Mouse (Mus musculus) MEL (cell line): ENCODE measurements around the gene Dnah7c.
"Not testable (repeated sequence)": the region's sequence is repeated elsewhere in the genome, so short reads cannot be mapped to it uniquely, and the experiment has no call there.

Source experiments
- CHD1 ChIP-seq: IDR thresholded peaks from 2 replicates; pipeline ENCODE4 v1.6.1; 2012; ENCODE audit warnings: low read depth, mild to moderate bottlenecking, inconsistent platforms, low read length, improper control_type of control experiment
- CTCF ChIP-seq, 3 experiments: IDR thresholded peaks in 2 of 3; conservative IDR thresholded peaks in 1 of 3; 2 replicates each; pipeline ENCODE4 v1.5.1; 2011 to 2012; ENCODE audit warnings: low read length in 3 of 3, low read depth in 2 of 3, mild to moderate bottlenecking in 2 of 3, improper control_type of control experiment in 1 of 3, inconsistent platforms in 1 of 3, mixed read lengths in 1 of 3, moderate library complexity in 1 of 3; ENCODE audit not compliant: control insufficient read depth in 1 of 3, insufficient read depth in 1 of 3, poor library complexity in 1 of 3, severe bottlenecking in 1 of 3
- ELF1 ChIP-seq: IDR thresholded peaks from 2 replicates; pipeline ENCODE4 v1.6.1; 2014; ENCODE audit warnings: low read depth, mild to moderate bottlenecking, inconsistent platforms, low read length, improper control_type of control experiment, moderate library complexity
- EP300 ChIP-seq, 2 experiments: IDR thresholded peaks; 2 replicates each; pipeline ENCODE4 v1.6.1; 2011; ENCODE audit warnings: improper control_type of control experiment in 2 of 2, low read length in 2 of 2, low read depth in 1 of 2, mild to moderate bottlenecking in 1 of 2
- JUND ChIP-seq: IDR thresholded peaks from 2 replicates; pipeline ENCODE4 v1.6.1; 2011; ENCODE audit warnings: low read depth, mild to moderate bottlenecking, improper control_type of control experiment, low read length
- NRF1 ChIP-seq: IDR thresholded peaks from 2 replicates; pipeline ENCODE4 v1.6.1; 2014; ENCODE audit warnings: low read depth, mild to moderate bottlenecking, inconsistent platforms, low read length, improper control_type of control experiment, moderate library complexity; ENCODE audit not compliant: poor library complexity, insufficient read depth, severe bottlenecking
- RAD21 ChIP-seq: IDR thresholded peaks from 2 replicates; pipeline ENCODE4 v1.6.1; 2011; ENCODE audit warnings: mild to moderate bottlenecking, low read depth, low read length, improper control_type of control experiment
- SIN3A ChIP-seq: IDR thresholded peaks from 2 replicates; pipeline ENCODE4 v1.6.1; 2012; ENCODE audit warnings: low read length, improper control_type of control experiment, inconsistent platforms
- USF1 ChIP-seq: IDR thresholded peaks from 2 replicates; pipeline ENCODE4 v1.6.1; 2014; ENCODE audit warnings: low read depth, mild to moderate bottlenecking, inconsistent platforms, low read length, improper control_type of control experiment, moderate library complexity

GRCm38 (mm10) chr1:46593826-46594225 lies 168.4 kb downstream of the Dnah7c start:
- TF ChIP-seq CTCF (IDR thresholded peaks at IDR 0.05 in 2 of 3, conservative IDR thresholded peaks at IDR 0.05 in 1 of 3; ENCODE audit: control insufficient read depth in 1 of 3, insufficient read depth in 1 of 3, low read depth in 2 of 3, low read length in 3 of 3, poor library complexity in 1 of 3, severe bottlenecking in 1 of 3); NRF1; CHD1; EP300 (IDR thresholded peaks at IDR 0.05; ENCODE audit: low read depth in 1 of 2, low read length in 2 of 2); ELF1; RAD21; SIN3A; JUND; USF1: not testable (repeated sequence)
